Mouse (Mus musculus) MEL (cell line): ENCODE data around the gene Gcc2. TPM values are rescaled to one million over a fixed set of nuclear protein-coding genes. Genes with fewer than 3 reads are reported as not detected.
"Not testable (repeated sequence)": the region's sequence is repeated elsewhere in the genome, so short reads cannot be mapped to it uniquely, and the experiment has no call there.

Source experiments
- DNase-seq: peaks from one replicate; pipeline ENCODE4 v3.0.0; 2011; ENCODE audit warnings: low read depth, low spot score
- H3K27ac ChIP-seq: 2 replicates; pipeline ENCODE4 v1.5.1; 2012; ENCODE audit warnings: low read depth, mild to moderate bottlenecking, control low read depth, low read length, moderate library complexity; ENCODE audit not compliant: control insufficient read depth
- H3K27me3 ChIP-seq, 2 experiments: fragments of 150-350 bp in 1 of 2; sonication (generic) in 1 of 2; 2 replicates each; pipeline ENCODE4 v1.6.1; 2012; ENCODE audit warnings: low read length in 2 of 2, mild to moderate bottlenecking in 2 of 2, improper control_type of control experiment in 1 of 2, moderate library complexity in 1 of 2; ENCODE audit not compliant: insufficient read depth in 2 of 2, control insufficient read depth in 1 of 2
- H3K36me3 ChIP-seq, 2 experiments: 2 replicates each; pipeline ENCODE4 v1.6.1; 2012 to 2014; ENCODE audit warnings: low read length in 2 of 2, improper control_type of control experiment in 1 of 2, inconsistent platforms in 1 of 2, mild to moderate bottlenecking in 1 of 2; ENCODE audit not compliant: insufficient read depth in 2 of 2, control insufficient read depth in 1 of 2
- H3K4me1 ChIP-seq, 2 experiments: fragments of 150-350 bp in 1 of 2; sonication (generic) in 1 of 2; 2 replicates each; pipeline ENCODE4 v1.6.1; 2012; ENCODE audit warnings: low read length in 2 of 2, improper control_type of control experiment in 1 of 2, mild to moderate bottlenecking in 1 of 2; ENCODE audit not compliant: insufficient read depth in 2 of 2, control insufficient read depth in 1 of 2
- H3K4me3 ChIP-seq, 2 experiments: fragments of 150-350 bp in 1 of 2; sonication (generic) in 1 of 2; 2 replicates each; pipeline ENCODE4 v1.5.1; 2012; ENCODE audit warnings: low read depth in 2 of 2, low read length in 2 of 2, mild to moderate bottlenecking in 2 of 2, moderate library complexity in 2 of 2, control low read depth in 1 of 2, improper control_type of control experiment in 1 of 2; ENCODE audit not compliant: control insufficient read depth in 1 of 2, insufficient read depth in 1 of 2
- H3K79me2 ChIP-seq: 2 replicates; pipeline ENCODE4 v1.6.1; 2012; ENCODE audit warnings: mild to moderate bottlenecking, low read length, moderate library complexity; ENCODE audit not compliant: control insufficient read depth, poor library complexity, insufficient read depth
- H3K9ac ChIP-seq: 2 replicates; pipeline ENCODE4 v1.6.1; 2012; ENCODE audit warnings: low read depth, mild to moderate bottlenecking, control low read depth, low read length, moderate library complexity; ENCODE audit not compliant: control insufficient read depth, poor library complexity, severe bottlenecking
- H3K9me3 ChIP-seq: fragments of 150-350 bp; sonication (generic); replicated peaks from 2 replicates; pipeline ENCODE4 v1.6.1; 2012; ENCODE audit warnings: mild to moderate bottlenecking, low read length, improper control_type of control experiment, moderate library complexity; ENCODE audit not compliant: insufficient read depth
- BHLHE40 ChIP-seq: IDR thresholded peaks from 2 replicates; pipeline ENCODE4 v1.6.1; 2012; ENCODE audit warnings: low read depth, mild to moderate bottlenecking, inconsistent platforms, low read length, improper control_type of control experiment, borderline replicate concordance
- E2F4 ChIP-seq: IDR thresholded peaks from 2 replicates; pipeline ENCODE4 v1.6.1; 2011; ENCODE audit warnings: low read depth, low read length, improper control_type of control experiment, borderline replicate concordance
- ELF1 ChIP-seq: IDR thresholded peaks from 2 replicates; pipeline ENCODE4 v1.6.1; 2014; ENCODE audit warnings: low read depth, mild to moderate bottlenecking, inconsistent platforms, low read length, improper control_type of control experiment, moderate library complexity
- EP300 ChIP-seq, 2 experiments: IDR thresholded peaks; 2 replicates each; pipeline ENCODE4 v1.6.1; 2011; ENCODE audit warnings: improper control_type of control experiment in 2 of 2, low read length in 2 of 2, low read depth in 1 of 2, mild to moderate bottlenecking in 1 of 2
- ETS1 ChIP-seq: IDR thresholded peaks from 2 replicates; pipeline ENCODE4 v1.6.1; 2012; ENCODE audit warnings: low read depth, mild to moderate bottlenecking, inconsistent platforms, low read length, improper control_type of control experiment, moderate library complexity
- JUND ChIP-seq: IDR thresholded peaks from 2 replicates; pipeline ENCODE4 v1.6.1; 2011; ENCODE audit warnings: low read depth, mild to moderate bottlenecking, improper control_type of control experiment, low read length
- KAT2A ChIP-seq: conservative IDR thresholded peaks from 2 replicates; pipeline ENCODE4 v1.6.1; 2012; ENCODE audit warnings: low read depth, low read length, improper control_type of control experiment, inconsistent platforms
- MAFK ChIP-seq: IDR thresholded peaks from 2 replicates; pipeline ENCODE4 v1.6.1; 2011; ENCODE audit warnings: low read depth, mild to moderate bottlenecking, low read length, improper control_type of control experiment, borderline replicate concordance
- MAZ ChIP-seq: IDR thresholded peaks from 2 replicates; pipeline ENCODE4 v1.6.1; 2012; ENCODE audit warnings: low read depth, mild to moderate bottlenecking, inconsistent platforms, low read length, improper control_type of control experiment
- MXI1 ChIP-seq: IDR thresholded peaks from 2 replicates; pipeline ENCODE4 v1.6.1; 2011; ENCODE audit warnings: mild to moderate bottlenecking, low read depth, low read length, improper control_type of control experiment
- POLR2A ChIP-seq, 2 experiments: IDR thresholded peaks; 2 replicates each; pipeline ENCODE4 v1.6.1; 2011 to 2012; ENCODE audit warnings: low read length in 2 of 2, mild to moderate bottlenecking in 2 of 2, control low read depth in 1 of 2, improper control_type of control experiment in 1 of 2, low read depth in 1 of 2, moderate library complexity in 1 of 2; ENCODE audit not compliant: control insufficient read depth in 1 of 2, insufficient read depth in 1 of 2, poor library complexity in 1 of 2
- POLR2AphosphoS2 ChIP-seq: IDR thresholded peaks from 2 replicates; pipeline ENCODE4 v1.6.1; 2011; ENCODE audit warnings: low read length, improper control_type of control experiment
- RAD21 ChIP-seq: IDR thresholded peaks from 2 replicates; pipeline ENCODE4 v1.6.1; 2011; ENCODE audit warnings: mild to moderate bottlenecking, low read depth, low read length, improper control_type of control experiment
- RCOR1 ChIP-seq: IDR thresholded peaks from 2 replicates; pipeline ENCODE4 v1.6.1; 2012; ENCODE audit warnings: low read depth, mild to moderate bottlenecking, inconsistent platforms, low read length, improper control_type of control experiment
- SIN3A ChIP-seq: IDR thresholded peaks from 2 replicates; pipeline ENCODE4 v1.6.1; 2012; ENCODE audit warnings: low read length, improper control_type of control experiment, inconsistent platforms
- SMC3 ChIP-seq: IDR thresholded peaks from 2 replicates; pipeline ENCODE4 v1.6.1; 2011; ENCODE audit warnings: low read depth, low read length, improper control_type of control experiment
- TAL1 ChIP-seq: IDR thresholded peaks from 2 replicates; pipeline ENCODE4 v1.6.1; 2012; ENCODE audit warnings: mild to moderate bottlenecking, inconsistent platforms, low read length, moderate library complexity, mixed read lengths
- UBTF ChIP-seq: IDR thresholded peaks from 2 replicates; pipeline ENCODE4 v1.6.1; 2012; ENCODE audit warnings: low read depth, mild to moderate bottlenecking, inconsistent platforms, low read length, improper control_type of control experiment, moderate library complexity, borderline replicate concordance; ENCODE audit not compliant: insufficient read depth
- USF2 ChIP-seq, 2 experiments: IDR thresholded peaks; 2 replicates each; pipeline ENCODE4 v1.6.1; 2011 to 2012; ENCODE audit warnings: improper control_type of control experiment in 2 of 2, low read length in 2 of 2, borderline replicate concordance in 1 of 2, inconsistent platforms in 1 of 2, low read depth in 1 of 2, mild to moderate bottlenecking in 1 of 2; ENCODE audit not compliant: insufficient read depth in 1 of 2
- ZC3H11A ChIP-seq: IDR thresholded peaks from 2 replicates; pipeline ENCODE4 v1.6.1; 2012; ENCODE audit warnings: low read depth, mild to moderate bottlenecking, inconsistent platforms, low read length, improper control_type of control experiment
- ZKSCAN1 ChIP-seq: IDR thresholded peaks from 2 replicates; pipeline ENCODE4 v1.6.1; 2012; ENCODE audit warnings: low read depth, mild to moderate bottlenecking, inconsistent platforms, low read length, improper control_type of control experiment, moderate library complexity
- ZNF384 ChIP-seq: IDR thresholded peaks from 2 replicates; pipeline ENCODE4 v1.6.1; 2012; ENCODE audit warnings: low read depth, mild to moderate bottlenecking, inconsistent platforms, low read length, improper control_type of control experiment
- polyA plus RNA-seq, 2 experiments: library from polyadenylated mRNA; stranded (reverse) in 1 of 2; unstranded in 1 of 2; fragments of >175 nt in 1 of 2; fragments of >200 nt in 1 of 2; gene quantifications; 2 replicates each; pipeline versions ENCODE4 v1.2.1 to v1.2.4; 2012; ENCODE audit warnings: low replicate concordance in 2 of 2, low read depth in 1 of 2; ENCODE audit not compliant: insufficient read length in 2 of 2, insufficient read depth in 1 of 2, missing spikeins in 1 of 2
- total RNA-seq: library from RNA; depleted of rRNA; stranded (reverse); fragments of 300-350 nt; gene quantifications from 2 replicates; pipeline ENCODE4 v1.2.3, GENCODE M21; 2012

The Gcc2 gene
- total and polyA plus RNA-seq, 3 experiments = 14.4 to 18.0 TPM; not detected in 1

GRCm38 (mm10) chr10:58215353-58215752 lies 39.9 kb upstream of the Gcc2 start:
- H3K4me1 ChIP-seq = no peaks in the 10 kb centered on the region
- TF ChIP-seq TAL1 (no peak), EP300 (IDR thresholded peaks at IDR 0.05; ENCODE audit: low read depth in 1 of 2, low read length in 2 of 2) (no peak), RAD21 (no peak), MAFK (no peak), ZNF384 (no peak)
- no peak overlapping the region for H3K9ac ChIP-seq
- H3K79me2 ChIP-seq = no peaks in the 10 kb centered on the region
- no peak for DNase-seq
- no peaks in the 10 kb centered on the region for H3K27me3 ChIP-seq
- no peaks in the 10 kb centered on the region for H3K9me3 ChIP-seq
- no peak overlapping the region for H3K27ac ChIP-seq
- H3K36me3 ChIP-seq = no peaks in the 10 kb centered on the region
- H3K4me3 ChIP-seq = no peak overlapping the region

GRCm38 (mm10) chr10:58217366-58217765 lies 37.9 kb upstream of the Gcc2 start:
- Histone ChIP-seq H3K4me1 (no peaks in the 10 kb centered on the region), H3K36me3 (no peaks in the 10 kb centered on the region), H3K27me3 (no peaks in the 10 kb centered on the region), H3K79me2 (no peaks in the 10 kb centered on the region), H3K4me3 (no peak overlapping the region), H3K9me3 (no peaks in the 10 kb centered on the region), H3K27ac (no peak overlapping the region), H3K9ac (no peak overlapping the region)
- DNase-seq = no peak
- no peak for TF ChIP-seq MAFK
- no peak for TF ChIP-seq KAT2A
- no peak for TF ChIP-seq ETS1
- no peak for TF ChIP-seq USF2 (IDR thresholded peaks at IDR 0.05; ENCODE audit: borderline replicate concordance in 1 of 2, insufficient read depth in 1 of 2, low read depth in 1 of 2, low read length in 2 of 2)
- no peak for TF ChIP-seq ELF1
- no peak for TF ChIP-seq SIN3A
- no peak for TF ChIP-seq POLR2A (IDR thresholded peaks at IDR 0.05; ENCODE audit: control insufficient read depth in 1 of 2, insufficient read depth in 1 of 2, low read depth in 1 of 2, low read length in 2 of 2, poor library complexity in 1 of 2)
- TF ChIP-seq TAL1 = no peak
- TF ChIP-seq E2F4 = no peak
- TF ChIP-seq ZKSCAN1 = no peak
- TF ChIP-seq MXI1 = no peak
- no peak for TF ChIP-seq ZC3H11A
- TF ChIP-seq JUND = no peak

- no peak for DNase-seq
- H3K27me3 ChIP-seq = no peaks in the 10 kb centered on the region
Observed at GRCm38 (mm10) chr10:58220726-58221125, 34.6 kb upstream of the Gcc2 start.

GRCm38 (mm10) chr10:58221571-58221970 lies 33.7 kb upstream of the Gcc2 start:
- H3K36me3 ChIP-seq, H3K79me2 ChIP-seq, DNase-seq, H3K9ac ChIP-seq, H3K4me3 ChIP-seq, H3K27me3 ChIP-seq, H3K27ac ChIP-seq, H3K9me3 ChIP-seq, H3K4me1 ChIP-seq: not testable (repeated sequence)

More at GRCm38 (mm10) chr10:58220726-58221125, 34.6 kb upstream of the Gcc2 start:
- Histone ChIP-seq H3K79me2 (no peaks in the 10 kb centered on the region), H3K4me3 (no peak overlapping the region), H3K9ac (no peak overlapping the region), H3K27ac (no peak overlapping the region), H3K9me3 (no peaks in the 10 kb centered on the region), H3K36me3 (no peaks in the 10 kb centered on the region)
- TF ChIP-seq RCOR1 = no peak
- TF ChIP-seq POLR2AphosphoS2 = no peak
- no peak for TF ChIP-seq BHLHE40
- no peak for TF ChIP-seq SMC3
- no peak for TF ChIP-seq E2F4
- no peak for TF ChIP-seq ETS1
- TF ChIP-seq MAZ = no peak
- TF ChIP-seq UBTF = no peak
- TF ChIP-seq ZC3H11A = no peak
- TF ChIP-seq, all 39 proteins: peak for 0
- H3K4me1 ChIP-seq = no peaks in the 10 kb centered on the region
